Mouse (Mus musculus) left cerebral cortex, postnatal 4 days (tissue): ENCODE results near the gene Pip4k2b. TPM values are rescaled to one million over a fixed set of nuclear protein-coding genes. Genes with fewer than 3 reads are reported as not detected.
"Not testable (repeated sequence)": the region's sequence is repeated elsewhere in the genome, so short reads cannot be mapped to it uniquely, and the experiment has no call there.

Experiments used
- DNase-seq: peaks from one replicate; pipeline ENCODE4 v3.0.0-alpha.2; 2022
- intact Hi-C: fragments of 180-260 bp; cut with DNase I; formaldehyde crosslinking; loops from one replicate; pipeline ENCODE4 v1.15.1; 2025
- total RNA-seq, 2 experiments: library from RNA; stranded (reverse); gene quantifications; 2 replicates each; pipeline ENCODE4 v1.2.3; 2021

Gene Pip4k2b
- total RNA-seq, 2 experiments from 2014 or later, result 180 to 185 TPM

DNA sequence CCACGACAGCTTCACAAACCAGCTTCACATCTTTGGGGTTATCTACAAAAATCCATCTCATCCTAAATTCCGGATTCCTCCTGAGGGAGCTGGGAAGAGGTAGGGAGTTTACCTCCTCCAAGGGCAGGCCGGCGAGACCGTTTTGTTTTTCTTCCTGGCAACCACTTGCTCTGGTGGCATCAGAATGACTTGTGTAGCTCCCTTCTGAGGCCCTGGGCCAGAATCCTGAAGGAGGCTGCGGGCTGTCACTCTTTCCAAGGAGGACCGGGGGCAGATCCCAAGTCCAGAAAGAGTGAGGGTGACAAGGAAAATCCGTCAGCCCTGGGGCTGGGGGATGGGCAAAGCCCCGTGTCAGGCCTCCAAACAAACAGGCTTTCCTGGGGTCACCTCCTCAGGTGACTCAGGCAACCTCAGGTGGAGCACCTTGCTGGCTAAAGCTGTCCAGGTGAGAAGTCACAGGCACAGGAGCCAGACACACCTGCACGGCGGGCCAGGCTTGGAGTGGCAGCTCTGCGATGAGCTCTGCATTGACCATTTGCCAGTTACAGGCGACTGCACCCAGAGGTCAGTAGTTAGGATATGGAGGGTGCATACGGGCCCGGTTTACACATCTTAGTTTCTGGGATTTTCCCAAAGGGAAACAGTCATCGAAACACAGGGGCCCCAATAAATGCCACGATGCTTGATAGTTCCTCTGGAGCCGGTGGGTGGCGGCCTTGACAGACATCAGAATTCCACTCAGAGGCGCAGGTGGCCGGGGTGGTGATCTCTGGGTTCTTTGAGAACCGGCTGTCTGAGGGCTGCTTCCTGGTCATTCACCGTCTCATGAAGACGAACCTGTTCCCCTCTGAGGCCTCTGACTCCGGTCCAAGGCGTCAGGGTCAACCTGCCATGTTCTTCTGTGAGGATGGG is 26.9 kb downstream of the Pip4k2b start:
- DNase-seq, result no peak
- intact Hi-C loops, result no loop called here

DNA sequence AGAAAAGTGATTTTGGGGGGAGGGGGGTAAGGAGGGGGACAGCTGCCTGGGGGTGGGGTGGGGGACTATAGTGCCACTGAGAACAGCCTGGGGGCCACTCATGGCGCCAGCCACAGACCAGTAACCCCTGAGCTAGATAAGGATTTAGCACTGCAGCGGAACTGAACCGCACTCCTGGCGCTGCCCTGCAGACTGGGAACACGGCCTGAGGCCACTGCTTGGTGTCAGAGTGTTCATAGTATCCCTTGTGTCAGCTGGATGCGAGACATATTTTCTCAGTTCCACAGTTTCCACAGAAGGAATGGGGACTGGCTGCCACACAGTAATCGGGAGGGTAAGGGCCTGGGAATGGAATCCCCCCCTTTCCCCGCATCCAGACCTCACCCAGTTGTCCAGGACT is 28.5 kb downstream of the Pip4k2b start:
- no peak for DNase-seq

DNA sequence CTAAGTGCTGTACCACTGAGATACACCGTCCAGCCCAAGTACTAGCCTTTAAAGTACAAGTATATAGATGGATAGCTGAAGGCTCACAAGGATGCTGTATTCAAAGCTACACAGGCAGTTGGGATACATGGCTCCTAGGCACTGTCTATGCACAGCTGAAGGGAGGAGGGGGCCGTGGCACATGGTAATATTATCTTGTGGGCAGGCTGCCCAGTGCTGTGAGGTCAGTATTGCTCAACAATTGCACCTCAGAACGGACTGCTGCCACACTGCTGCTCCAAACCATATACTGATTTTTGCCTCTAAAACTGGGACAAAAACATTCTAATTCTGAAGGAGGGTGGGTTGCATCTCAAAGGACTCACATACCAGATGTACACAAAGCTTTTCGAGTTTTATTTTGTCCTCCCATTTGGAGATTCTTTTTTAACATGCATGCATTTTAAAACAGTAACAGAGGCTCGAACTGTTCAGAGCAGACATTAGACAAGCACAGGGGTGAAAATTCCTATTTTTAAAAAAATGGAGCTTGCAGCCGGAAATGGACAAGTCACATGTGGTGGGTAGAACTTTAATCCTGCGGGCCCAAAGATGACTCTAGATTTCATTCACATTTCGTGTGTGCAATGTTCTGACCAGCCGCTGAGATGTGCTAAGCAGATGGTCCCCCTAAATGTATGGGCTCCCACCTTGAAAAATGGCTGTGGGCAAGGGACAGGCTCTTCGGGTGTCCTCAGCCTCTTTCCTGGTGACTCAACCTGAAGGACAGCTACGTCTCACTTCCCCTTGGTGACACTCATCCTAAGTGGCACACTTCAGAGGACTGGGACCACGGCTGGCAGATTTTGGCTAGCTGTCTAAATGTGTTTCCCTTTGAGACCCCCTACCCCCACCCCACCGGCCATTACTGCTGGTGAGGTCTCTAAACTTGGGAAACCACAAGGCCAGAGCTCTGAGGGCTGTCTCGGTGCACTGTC is 29.4 kb downstream of the Pip4k2b start:
- no peak for DNase-seq
- intact Hi-C loops, result no loop called here

More for the DNA sequence above, 28.5 kb downstream of the Pip4k2b start:
- intact Hi-C loops, result no loop called here

DNA sequence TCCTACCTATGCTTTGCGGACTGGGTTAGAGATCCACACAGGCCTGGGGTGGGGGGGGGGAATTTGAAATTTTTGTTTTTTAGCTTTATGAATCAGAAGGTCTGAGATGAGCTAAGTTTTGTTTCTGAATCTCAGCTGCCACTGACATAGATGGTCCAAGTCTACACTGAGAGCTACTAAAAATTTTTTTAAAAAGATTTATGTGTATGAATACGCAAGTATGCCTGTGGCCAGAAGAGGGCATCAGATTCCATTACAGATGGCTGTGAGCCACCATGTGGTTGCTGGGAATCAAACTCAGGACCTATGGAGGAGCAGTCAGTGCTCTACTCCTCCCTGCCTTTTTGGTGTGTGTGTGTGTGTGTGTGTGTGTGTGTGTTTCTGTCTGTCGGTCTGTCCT is 30.1 kb downstream of the Pip4k2b start:
- intact Hi-C loops, result no loop called here
- no peak for DNase-seq

DNA sequence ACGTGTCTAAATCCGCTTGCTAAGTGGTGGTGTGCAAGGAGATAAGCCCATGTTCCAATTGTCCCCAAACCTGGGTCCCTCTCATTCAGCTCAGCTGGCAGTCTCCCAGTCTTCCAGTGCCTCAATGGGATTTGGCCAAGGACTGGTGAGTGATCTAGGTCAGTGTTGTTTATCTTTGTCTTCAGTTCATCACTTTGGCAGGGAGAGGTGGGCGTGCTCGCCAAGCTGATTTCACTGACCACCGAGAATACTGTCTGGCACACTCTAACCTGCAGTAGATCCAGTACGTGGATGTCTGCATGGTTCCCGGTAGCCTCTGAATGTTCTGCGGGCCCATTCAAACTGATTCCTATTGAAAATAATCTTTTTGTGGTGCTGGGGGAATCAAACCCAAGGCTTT is 30.6 kb downstream of the Pip4k2b start:
- intact Hi-C loops, result no loop called here
- no peak for DNase-seq

DNA sequence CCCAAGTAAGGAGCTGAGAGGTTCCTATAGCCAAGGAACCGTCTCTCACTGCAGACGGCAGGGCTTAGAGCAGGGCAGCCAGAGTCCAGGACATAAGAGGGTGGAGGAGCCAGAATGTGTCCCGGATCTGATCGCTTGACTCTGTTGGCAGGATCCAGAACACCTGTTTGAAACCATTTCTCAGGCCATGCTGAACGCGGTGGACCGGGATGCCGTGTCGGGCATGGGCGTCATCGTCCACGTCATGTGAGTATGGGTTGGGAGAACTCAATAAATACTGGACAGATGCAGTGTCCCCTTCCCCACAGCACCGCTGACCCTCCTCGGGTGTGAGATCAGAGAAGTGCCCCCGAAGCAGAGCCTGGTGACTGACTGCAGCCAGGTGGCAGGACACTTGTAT is 32.2 kb downstream of the Pip4k2b start:
- intact Hi-C loops, result no loop called here
- no peak for DNase-seq

DNA sequence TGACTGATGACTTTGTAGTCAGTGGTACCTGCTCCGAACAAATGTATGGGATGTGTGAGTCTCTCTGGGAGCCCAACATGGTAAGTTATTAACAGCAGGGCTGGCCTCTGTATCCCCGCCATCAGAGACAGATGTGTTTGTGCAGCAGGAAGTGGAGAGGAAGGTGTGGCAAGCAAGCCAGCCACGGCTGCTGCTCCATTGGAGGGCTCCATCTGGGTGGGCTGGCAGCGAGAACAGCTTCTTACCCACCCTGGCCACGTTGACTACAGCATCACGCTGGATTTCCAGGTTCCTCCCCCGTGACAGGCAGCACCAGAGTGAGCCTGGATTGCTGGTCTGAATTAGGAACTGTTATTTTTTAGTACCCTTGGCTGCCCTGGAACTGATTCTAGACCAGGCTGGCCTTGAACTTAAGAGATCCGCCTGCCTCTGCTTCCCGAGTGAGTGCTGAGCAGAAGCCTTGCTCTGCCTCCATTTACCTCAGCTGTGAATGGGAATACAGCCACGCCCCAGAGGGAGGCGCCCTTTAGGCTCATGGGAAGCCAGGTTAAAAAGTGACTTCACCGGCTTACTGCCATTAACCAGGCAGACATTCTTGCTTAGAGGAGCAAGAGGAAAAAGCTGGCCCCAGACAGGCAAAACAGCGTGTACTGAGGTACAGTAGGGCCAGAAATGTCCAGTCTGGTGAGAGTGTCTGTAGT is 33.2 kb downstream of the Pip4k2b start:
- intact Hi-C loops, result no loop called here
- no peak for DNase-seq

DNA sequence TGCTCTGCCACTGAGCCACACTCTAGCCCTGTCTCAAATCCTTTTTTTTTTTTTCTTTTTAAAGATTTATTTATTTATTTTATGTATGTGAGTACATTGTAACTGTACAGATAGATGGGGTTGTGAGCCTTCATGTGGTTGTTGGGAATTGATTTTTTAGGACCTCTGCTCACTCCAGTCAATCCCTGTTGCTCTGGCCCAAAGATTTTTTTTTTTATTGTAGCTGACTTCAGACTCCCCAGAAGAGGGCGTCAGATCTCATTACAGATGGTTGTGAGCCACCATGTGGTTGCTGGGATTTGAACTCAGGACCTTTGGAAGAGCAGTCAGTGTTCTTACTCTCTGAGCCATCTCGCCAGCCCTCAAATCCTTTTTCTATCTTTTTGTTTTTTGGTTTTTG is 34.4 kb downstream of the Pip4k2b start:
- intact Hi-C loops, DNase-seq: not testable (repeated sequence)

DNA sequence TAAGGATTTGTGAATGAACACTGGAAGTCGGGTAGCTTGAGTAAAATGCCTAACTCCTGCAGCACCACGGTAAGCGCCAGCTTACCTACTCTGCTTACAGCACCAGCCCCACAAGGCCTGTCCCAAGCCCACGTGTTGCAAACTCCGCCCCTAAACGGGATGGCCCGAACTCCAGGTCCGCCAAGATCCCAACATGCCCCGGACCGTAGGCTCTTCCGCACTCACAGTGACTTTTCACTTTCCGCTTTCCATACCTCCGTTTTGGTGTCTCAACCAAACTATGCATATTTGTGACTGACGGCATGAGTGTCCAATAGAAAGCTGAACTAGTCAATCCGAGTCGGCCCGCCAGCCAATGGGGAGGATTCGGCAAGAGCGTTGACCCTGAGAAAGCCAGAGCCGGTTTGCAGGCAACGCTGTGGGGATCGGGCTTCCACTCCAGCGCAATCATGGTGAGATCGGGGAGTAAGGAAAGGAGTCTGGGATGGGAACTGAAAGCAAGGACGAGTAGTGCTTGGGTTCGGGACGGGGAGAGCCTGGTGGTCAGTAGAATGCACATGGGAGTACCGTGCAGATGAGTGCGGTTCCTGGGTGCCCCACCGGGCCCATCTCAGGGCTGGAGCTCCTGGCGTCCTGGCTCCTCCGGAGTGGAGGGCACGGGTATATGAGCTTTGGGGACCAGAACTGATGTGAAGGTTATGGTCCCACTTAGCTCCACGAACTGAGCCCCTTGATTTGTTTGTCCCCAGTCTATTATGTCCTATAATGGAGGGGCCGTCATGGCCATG is 41.3 kb downstream of the Pip4k2b start, which contains the start of gene Psmb3:
Psmb3 (plus strand) TSS at position 361 of the 788 bp plus-strand sequence.
- DNase-seq, result peak; percentile 99
- intact Hi-C loops, result no loop called here

DNA sequence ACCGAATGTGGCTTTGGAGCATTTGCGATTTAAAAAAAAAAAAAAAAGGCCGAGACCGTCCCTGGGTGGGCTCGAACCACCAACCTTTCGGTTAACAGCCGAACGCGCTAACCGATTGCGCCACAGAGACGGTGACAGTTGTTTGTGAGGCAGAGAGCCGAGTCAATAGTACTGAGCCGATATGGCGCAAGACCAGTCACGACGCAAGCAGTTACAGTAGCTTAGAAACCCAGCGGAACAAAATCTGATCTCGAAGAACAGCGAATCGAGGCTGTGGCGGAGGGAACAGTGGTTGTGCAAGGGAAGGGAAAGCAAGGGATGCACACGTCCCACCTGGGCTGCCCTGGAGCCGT is 42.1 kb downstream of the Pip4k2b start:
- intact Hi-C loops, result no loop called here
- peak; percentile 86 for DNase-seq

DNA sequence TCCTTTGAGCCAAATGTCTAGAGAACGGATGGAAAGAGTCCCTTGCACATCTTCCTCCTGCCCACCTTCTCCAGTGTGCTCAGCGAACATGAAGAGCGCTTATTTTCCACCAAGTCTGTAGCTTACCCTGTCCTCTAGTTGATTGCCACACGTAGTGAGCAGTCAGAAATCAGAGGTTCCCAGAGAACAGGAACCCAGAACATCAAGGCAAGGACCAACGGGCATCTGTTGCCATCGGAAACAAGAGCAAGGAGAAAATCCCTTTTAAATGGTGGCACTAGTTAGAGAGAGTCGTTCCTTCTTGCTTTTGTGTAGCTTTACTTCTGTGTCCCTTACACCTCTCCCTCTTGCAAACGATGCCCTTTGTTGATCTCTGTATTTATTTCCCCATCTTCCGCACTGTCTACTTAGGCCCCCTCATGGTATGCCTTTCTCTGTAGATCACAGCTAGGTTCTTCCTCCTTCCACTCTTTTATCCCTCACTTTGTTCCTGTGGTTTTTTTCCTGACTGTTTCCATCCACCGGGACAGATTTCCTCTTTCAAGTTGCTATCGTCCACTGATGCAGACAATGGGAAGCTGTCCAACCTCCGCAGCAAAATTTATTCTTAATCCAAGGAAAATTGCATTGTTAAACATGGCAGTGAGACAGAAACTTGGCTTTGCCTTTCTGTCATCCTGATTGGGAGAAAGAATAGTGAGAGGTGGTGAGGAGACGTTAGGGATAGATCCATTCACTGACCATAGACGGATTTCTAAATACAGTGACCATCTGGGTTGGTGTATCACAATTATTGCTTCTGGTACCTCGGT is 42.7 kb downstream of the Pip4k2b start:
- intact Hi-C loops, result no loop called here
- no peak for DNase-seq

DNA sequence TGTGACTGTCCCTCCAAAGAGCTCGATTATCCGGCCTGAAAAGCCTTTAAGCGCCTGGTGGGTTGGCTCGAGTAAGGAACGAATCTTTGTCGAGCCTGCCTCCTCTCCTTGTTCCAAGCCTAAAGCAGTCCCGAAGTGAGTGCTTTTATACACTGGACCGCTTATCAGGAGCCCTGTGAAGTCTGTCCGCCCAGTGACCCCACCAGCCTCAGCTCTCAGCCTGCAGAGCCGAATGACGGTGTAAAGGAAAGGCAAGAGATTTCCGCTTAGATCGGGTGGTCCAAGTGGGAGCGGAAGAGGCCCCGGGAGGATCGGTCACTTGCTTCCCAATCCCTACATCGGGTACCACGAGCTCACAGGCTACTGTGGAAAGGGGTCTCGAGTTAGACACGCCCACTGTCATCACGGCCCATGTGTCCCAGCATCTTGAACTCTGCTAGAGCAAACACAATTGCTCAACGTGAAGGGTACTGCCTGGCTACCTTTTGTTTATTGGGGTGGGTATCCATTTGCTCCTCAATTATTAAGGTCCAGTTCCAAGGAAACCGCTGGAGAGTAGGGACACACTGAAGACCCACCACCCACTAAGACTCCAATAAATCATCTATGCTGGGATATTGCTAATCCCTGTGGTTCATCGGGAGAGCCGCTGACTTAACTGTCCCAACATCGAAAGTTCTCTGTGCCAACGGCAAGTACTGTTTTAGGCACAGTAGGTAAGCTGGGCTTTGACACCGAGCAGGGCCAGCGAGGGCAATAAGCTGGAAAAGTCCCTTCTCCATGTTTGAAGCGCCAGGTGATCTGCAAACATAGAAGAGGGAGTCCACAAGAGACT is 43.5 kb downstream of the Pip4k2b start:
- intact Hi-C loops, result no loop called here
- peak; percentile 40 for DNase-seq

DNA sequence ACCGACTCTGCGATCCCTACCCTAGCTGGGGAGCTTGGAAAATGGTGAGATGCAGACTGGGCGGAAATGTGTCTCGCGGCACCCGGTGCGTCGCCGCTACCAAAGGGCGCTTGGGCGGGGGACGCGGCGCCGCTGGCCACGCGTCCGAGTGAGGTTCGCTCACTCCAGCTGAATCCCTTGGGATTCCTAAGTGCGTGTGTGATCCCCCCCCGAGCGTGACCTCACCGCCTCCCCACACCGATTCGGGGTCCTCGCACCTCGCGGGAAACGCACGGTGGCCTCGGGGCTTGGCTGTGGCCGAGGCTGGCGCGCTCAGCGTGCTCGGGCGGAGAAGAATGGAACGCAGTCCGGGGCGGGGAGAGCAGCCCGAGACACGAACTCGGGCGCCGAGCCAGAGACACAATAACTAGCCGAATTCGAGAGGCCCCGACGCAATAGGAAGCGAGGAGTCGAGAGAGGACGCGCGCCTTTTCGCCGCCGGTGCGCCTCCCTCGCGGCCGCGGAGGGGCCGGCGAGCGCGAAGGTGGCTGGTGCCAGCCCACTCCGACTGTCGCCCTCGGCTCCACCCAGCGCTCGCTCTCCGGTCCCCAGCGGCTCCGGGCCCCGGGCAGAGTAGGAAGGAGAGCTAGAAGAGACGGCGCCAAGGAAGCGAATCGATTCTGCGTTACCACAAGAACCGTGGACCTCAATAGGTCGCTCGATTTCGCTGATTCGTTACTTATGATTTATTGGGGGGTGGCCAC is 44.3 kb downstream of the Pip4k2b start, which contains the start of gene Pcgf2:
Pcgf2 (minus strand) TSS at position 495 of the 743 bp plus-strand sequence.
- peak; percentile 88 for DNase-seq
- intact Hi-C loops, result no loop called here

DNA sequence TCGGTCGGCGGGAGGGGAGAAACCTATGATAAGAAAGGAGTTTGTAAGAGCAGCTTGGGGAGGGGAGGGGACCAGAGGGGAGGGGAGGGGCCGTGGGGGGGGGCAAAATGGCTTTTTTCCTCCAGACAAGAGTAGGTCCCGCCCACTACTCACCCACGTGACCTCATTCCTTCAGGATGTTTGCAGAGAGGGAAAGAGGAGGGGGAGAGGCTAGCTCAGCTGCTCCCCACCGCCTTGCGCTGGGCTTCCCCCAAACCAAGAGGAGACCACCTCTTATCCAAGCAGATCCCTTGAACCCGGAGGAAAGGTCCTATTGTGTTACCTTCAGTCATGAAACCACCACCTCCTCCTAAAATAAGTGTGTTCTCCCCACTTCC is 44.9 kb downstream of the Pip4k2b start:
- peak; percentile 96 for DNase-seq
- intact Hi-C loops, result loop anchor here (5.0 kb wide), 1 partner anchor 37 kb away; the partner anchor contains the start of gene Mllt6

DNA sequence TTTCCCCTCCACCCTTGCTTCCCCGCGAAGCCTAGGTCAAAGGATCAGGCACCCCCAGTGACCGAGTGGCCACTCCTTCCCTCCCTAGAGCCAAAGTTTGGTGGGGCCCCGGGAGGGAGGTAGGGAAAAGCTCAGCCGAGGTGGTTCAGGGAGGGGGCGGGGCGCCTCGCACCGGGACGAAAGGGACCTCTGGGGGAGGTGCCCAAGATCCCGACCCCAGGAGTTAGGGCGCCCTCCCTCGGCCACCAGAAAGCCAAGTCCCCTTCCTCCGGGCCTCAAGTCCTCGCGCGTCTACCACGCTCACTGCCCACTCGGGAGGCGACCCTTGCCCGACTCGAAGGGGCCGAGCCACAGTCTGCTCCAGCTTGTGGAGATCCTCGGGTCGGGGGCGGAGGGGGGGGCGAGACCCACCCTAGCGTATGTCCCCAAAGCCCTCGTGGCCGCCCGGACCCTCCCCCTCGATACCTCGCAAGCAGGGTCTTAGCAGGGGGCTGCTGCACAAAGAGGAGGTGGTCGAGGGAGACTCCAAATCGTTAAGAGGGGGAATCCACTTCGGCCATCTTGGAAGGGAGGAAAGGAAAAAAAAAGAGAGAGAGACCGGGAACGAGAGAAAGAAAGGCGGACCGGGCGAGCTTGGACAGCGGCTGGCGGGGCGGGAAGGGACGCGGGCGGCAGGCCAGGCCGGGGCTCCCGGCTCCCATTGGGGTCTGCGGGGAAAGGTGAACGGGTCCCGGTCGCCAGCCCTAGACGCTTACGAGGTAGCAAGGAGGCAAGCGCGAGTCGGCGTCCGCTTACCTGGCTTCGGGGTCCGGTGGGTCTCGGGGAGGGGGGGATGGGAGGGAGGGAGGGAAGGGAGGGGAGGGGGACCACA is 45.5 kb downstream of the Pip4k2b start:
- intact Hi-C loops, result loop anchor here (5.0 kb wide), 1 partner anchor 37 kb away; the partner anchor contains the start of gene Mllt6
- peak; percentile 85 for DNase-seq

DNA sequence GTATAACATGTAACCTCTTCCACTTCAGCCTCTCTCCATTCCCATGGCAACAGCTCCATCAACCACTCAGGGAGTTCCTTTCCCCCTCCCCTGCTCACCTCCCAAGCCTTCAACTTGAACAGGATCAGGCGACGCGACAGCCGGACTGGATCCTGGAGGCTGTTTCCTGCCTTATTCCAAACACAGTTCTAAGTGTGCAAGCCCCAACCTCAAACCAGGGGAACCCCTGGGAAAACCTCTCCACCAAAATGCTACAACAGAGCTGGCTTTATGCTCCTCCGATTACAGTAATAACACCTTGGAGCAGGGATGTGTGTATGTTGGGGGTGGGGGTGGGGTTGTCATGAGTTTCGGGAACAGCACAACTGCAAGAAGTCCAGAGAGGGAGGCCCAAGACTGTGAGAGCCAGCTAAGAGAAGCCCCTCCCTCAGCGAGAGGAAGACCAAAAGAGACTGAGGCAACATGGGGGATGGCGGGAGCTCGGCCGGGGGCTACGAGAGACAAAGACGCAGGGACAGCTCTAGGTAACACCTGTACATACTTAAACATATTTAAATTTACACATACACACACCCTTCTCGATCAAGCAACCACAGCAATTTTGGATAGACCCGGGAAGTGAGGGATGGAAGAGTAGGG is 46.5 kb downstream of the Pip4k2b start:
- intact Hi-C loops, result loop anchor here (5.0 kb wide), 1 partner anchor 36 kb away; the partner anchor contains the start of gene Mllt6
- no peak for DNase-seq
